Mouse (Mus musculus): ENCODE data around the gene Stard3nl.

- TF ChIP-seq CTCF (IDR thresholded peaks at IDR 0.05; ENCODE audit: extremely low read depth, insufficient read depth, insufficient read length, insufficient replicate concordance) (no peak), POLR2A (IDR thresholded peaks at IDR 0.05; ENCODE audit: low read depth, low read length) (no peak)
These were observed 28.1 kb downstream of the Stard3nl start for GRCm38 (mm10) chr13:19367536-19367935.
